ENCODE assay signal across 1 mouse cellular context in the genomic region with DNA sequence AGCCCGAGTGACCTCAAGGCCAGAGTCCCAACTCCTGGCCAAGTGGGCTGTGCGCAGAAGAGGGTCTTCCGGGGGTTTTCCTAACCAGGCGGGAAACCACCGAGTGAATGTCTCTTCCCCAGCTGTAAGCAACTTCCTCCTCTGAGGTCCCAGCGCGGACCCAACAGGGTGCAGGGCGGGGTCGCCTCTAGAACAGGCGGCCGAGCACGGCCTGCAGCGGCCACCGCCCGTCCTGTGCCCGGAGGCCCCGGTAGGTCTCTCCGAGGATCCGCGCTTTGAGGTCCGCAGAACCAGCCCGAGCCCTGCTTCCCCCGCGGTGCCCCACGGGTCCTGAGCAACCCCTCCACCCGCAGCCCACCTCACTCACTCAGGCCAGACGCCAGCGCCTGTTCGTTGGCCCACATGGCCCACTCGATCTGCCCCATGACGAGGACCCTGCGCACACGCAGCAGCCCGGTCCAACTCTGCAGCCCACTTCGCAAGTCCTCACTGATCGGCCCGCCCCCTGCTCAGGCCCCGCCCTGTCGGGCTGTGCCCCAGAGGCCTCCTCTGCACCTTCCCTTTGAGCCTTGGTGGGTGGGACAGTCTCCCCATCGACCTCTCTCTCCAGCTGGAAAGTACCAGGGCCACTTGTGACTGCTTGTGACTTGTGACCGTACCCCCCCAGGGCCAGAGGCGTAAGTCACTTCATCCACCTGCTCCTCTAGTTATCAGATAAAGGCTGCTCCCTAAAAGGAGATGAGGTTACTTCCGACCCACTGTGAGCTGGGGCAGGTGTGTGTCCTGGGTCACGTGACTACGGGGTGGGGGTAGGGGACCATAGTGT.
TF ChIP-seq lines count a peak whose summit lies in the region.

A gene (minus strand): TSS at position 488 of the 826 bp plus-strand sequence.

TF ChIP-seq in CH12.LX, 34 proteins besides CTCF, POLR2A, EP300 and RAD21 (continued from another document):
- TF ChIP-seq USF2 (conservative IDR thresholded peaks at IDR 0.05; ENCODE audit: low read depth, low read length), result peak; percentile 99
- peak; percentile 84 for TF ChIP-seq SIN3A (IDR thresholded peaks at IDR 0.05; ENCODE audit: low read length)
- TF ChIP-seq BHLHE40 (IDR thresholded peaks at IDR 0.05; ENCODE audit: low read depth, low read length), result peak; percentile 99
- TF ChIP-seq NELFE (IDR thresholded peaks at IDR 0.05; ENCODE audit: low read depth, low read length), result peak; percentile 86
- TF ChIP-seq SMC3 (IDR thresholded peaks at IDR 0.05; ENCODE audit: low read depth, low read length), result no peak
- no peak for TF ChIP-seq ZMIZ1 (IDR thresholded peaks at IDR 0.05; ENCODE audit: low read depth, low read length)
- no peak for TF ChIP-seq JUND (conservative IDR thresholded peaks at IDR 0.05; ENCODE audit: low read depth, low read length)
- peak; percentile 97 for TF ChIP-seq TCF12 (IDR thresholded peaks at IDR 0.05; ENCODE audit: low read depth, low read length)
- peak; percentile 38; the same call in 1 of the 2 replicates for TF ChIP-seq KAT2A (IDR thresholded peaks at IDR 0.05; ENCODE audit: insufficient replicate concordance, low read length)
- peak; percentile 81; the same call in 1 of the 2 replicates for TF ChIP-seq MYC (IDR thresholded peaks at IDR 0.05; ENCODE audit: low read depth, low read length)
- TF ChIP-seq RCOR1 (conservative IDR thresholded peaks at IDR 0.05; ENCODE audit: low read depth, low read length), result peak; percentile 79; the same call in 1 of the 2 replicates
- peak; percentile 71; the same call in 1 of the 2 replicates for TF ChIP-seq UBTF (IDR thresholded peaks at IDR 0.05; ENCODE audit: low read depth, low read length)
- TF ChIP-seq ETS1 (conservative IDR thresholded peaks at IDR 0.05; ENCODE audit: low read depth, low read length), result peak; percentile 98
- no peak for TF ChIP-seq ZC3H11A (IDR thresholded peaks at IDR 0.05; ENCODE audit: low read depth, low read length)
- 0 out of 2 replicates have a peak, but pooled peaks have one; percentile 42 for TF ChIP-seq HCFC1 (IDR thresholded peaks at IDR 0.05; ENCODE audit: low read depth, low read length)
- TF ChIP-seq MEF2A (IDR thresholded peaks at IDR 0.05; ENCODE audit: borderline replicate concordance, low read depth, low read length), result peak; percentile 84; the same call in 1 of the 2 replicates
- peak; percentile 75 for TF ChIP-seq MXI1 (IDR thresholded peaks at IDR 0.05; ENCODE audit: low read depth, low read length)
- peak; percentile 87 for TF ChIP-seq CHD2 (IDR thresholded peaks at IDR 0.05; ENCODE audit: low read length)
- 0 out of 2 replicates have a peak, but pooled peaks have one; percentile 45 for TF ChIP-seq E2F4 (IDR thresholded peaks at IDR 0.05; ENCODE audit: insufficient replicate concordance, low read depth, low read length)
